8 mouse cellular contexts compared by ENCODE assay signal in genomic region chr15:5184668-5185330, GRCm38 (mm10). TPM values are rescaled to one million over a fixed set of nuclear protein-coding genes. Genes with fewer than 3 reads are reported as not detected.
DNase-seq lines count a peak whose midpoint lies in the region; ATAC-seq and TF ChIP-seq lines count a peak whose summit lies in the region.

No protein-coding gene starts in this region.

- no peak for TF ChIP-seq POLR2A in embryonic fibroblast, embryonic 13.5 days (IDR thresholded peaks at IDR 0.05; ENCODE audit: low read depth, low read length)

- H3K4me3 ChIP-seq in layer of hippocampus, adult 2 months = peak overlapping the region; percentile 92
- H3K4me3 ChIP-seq in embryonic fibroblast, embryonic 13.5 days (ENCODE audit: insufficient read depth, low read length) = peak overlapping the region; percentile 81
- H3K4me3 ChIP-seq in intestine, embryonic 14.5 days (ENCODE audit: low read depth, low read length) = peak overlapping the region; percentile 87
- peak overlapping the region; percentile 76 for H3K4me3 ChIP-seq in midbrain, postnatal 0 days (ENCODE audit: low read depth, low read length)

- peak; percentile 65 for ATAC-seq in intestine, embryonic 14.5 days (replicated peaks; ENCODE audit: low FRiP score, low TSS enrichment, low read depth)
- ATAC-seq in midbrain, postnatal 0 days (ENCODE audit: low FRiP score) = peak; percentile 42

- peaks cover 5% of the 10 kb centered on the region for H3K36me3 ChIP-seq in intestine, embryonic 14.5 days (ENCODE audit: control insufficient read depth, insufficient read depth, low read length)
- peaks cover 1% of the 10 kb centered on the region; the same call in 1 of the 2 replicates for H3K36me3 ChIP-seq in midbrain, postnatal 0 days (ENCODE audit: insufficient read depth, low read length)

- 34% methylated on average over 10 of the region's 11 CpGs for WGBS in intestine, embryonic 14.5 days
- WGBS in midbrain, postnatal 0 days = 45% methylated on average over 10 of the region's 11 CpGs

- no peak for TF ChIP-seq CTCF in layer of hippocampus, adult 2 months (conservative IDR thresholded peaks at IDR 0.05)
- no peak for TF ChIP-seq CTCF in embryonic fibroblast, embryonic 13.5 days (IDR thresholded peaks at IDR 0.05; ENCODE audit: borderline replicate concordance, insufficient read depth, low read length)
- no peak for TF ChIP-seq CTCF in midbrain, postnatal 0 days (IDR thresholded peaks at IDR 0.05)

- peak overlapping the region; percentile 66 for H3K4me2 ChIP-seq in intestine, embryonic 14.5 days (ENCODE audit: low read length)
- H3K4me2 ChIP-seq in midbrain, postnatal 0 days (ENCODE audit: low read depth, low read length, poor library complexity, severe bottlenecking) = peak overlapping the region; percentile 85

- H3K4me1 ChIP-seq in embryonic fibroblast, embryonic 13.5 days (ENCODE audit: control insufficient read depth, insufficient read depth, low read length) = no peaks in the 10 kb centered on the region
- peaks cover 18% of the 10 kb centered on the region for H3K4me1 ChIP-seq in intestine, embryonic 14.5 days (replicated peaks; ENCODE audit: control insufficient read depth, insufficient read depth, low read length)
- H3K4me1 ChIP-seq in midbrain, postnatal 0 days (ENCODE audit: insufficient read depth, low read length) = 0 out of 2 replicates have a peak, but pooled peaks cover 4% of the 10 kb centered on the region

- H3K9ac ChIP-seq in intestine, embryonic 14.5 days (ENCODE audit: low read length) = peak overlapping the region; percentile 84
- H3K9ac ChIP-seq in midbrain, postnatal 0 days (replicated peaks; ENCODE audit: low read length, poor library complexity, severe bottlenecking) = peak overlapping the region; percentile 65

- H3K9me3 ChIP-seq in intestine, embryonic 14.5 days (ENCODE audit: control insufficient read depth, low read length) = no peaks in the 10 kb centered on the region
- no peaks in the 10 kb centered on the region for H3K9me3 ChIP-seq in midbrain, postnatal 0 days (ENCODE audit: low read length)

- peak overlapping the region; percentile 97 for H3K27ac ChIP-seq in layer of hippocampus, adult 2 months
- H3K27ac ChIP-seq in embryonic fibroblast, embryonic 13.5 days (ENCODE audit: insufficient read depth, low read length) = no peak overlapping the region
- H3K27ac ChIP-seq in intestine, embryonic 14.5 days (ENCODE audit: low read depth) = peak overlapping the region; percentile 91
- peak overlapping the region; percentile 85 for H3K27ac ChIP-seq in midbrain, postnatal 0 days (ENCODE audit: low read depth, low read length)

- no peak for DNase-seq in layer of hippocampus, adult 2 months (ENCODE audit: low spot score in 2 of 2)
- DNase-seq in layer of hippocampus, adult 11-12 months (ENCODE audit: low spot score) = no peak
- DNase-seq in ES-CJ7 (ENCODE audit: low read depth, low spot score) = peak; percentile 44
- peak; percentile 66 for DNase-seq in intestine, embryonic 14.5 days (ENCODE audit: low spot score)
- DNase-seq in midbrain, postnatal 0 days (ENCODE audit: low spot score) = peak; percentile 30
- DNase-seq in right cerebral cortex, postnatal 10 days (ENCODE audit: low spot score in 2 of 2) = no peak
- no peak for DNase-seq in ovary, postnatal 14 days (ENCODE audit: low spot score)

- no peaks in the 10 kb centered on the region for H3K27me3 ChIP-seq in intestine, embryonic 14.5 days (replicated peaks; ENCODE audit: control insufficient read depth, insufficient read depth, low read length)
- H3K27me3 ChIP-seq in midbrain, postnatal 0 days (ENCODE audit: insufficient read depth, low read length) = no peaks in the 10 kb centered on the region

RNA-seq across cellular contexts. Expression of gene Ttc33, which starts 0.5 kb away (rescaled TPM):
- total RNA-seq in layer of hippocampus, adult 2 months (2021) = 10 to 100 TPM; 85.2 to 93.3 TPM
- 23.2 and 28.7 TPM in 2 replicates for polyA plus RNA-seq in embryonic fibroblast, embryonic 13.5 days (2011; ENCODE audit: insufficient read length, low read depth, missing spikeins)
- 37.4 and 41.2 TPM in 2 replicates for polyA plus RNA-seq in intestine, embryonic 14.5 days (2014; fragmentation: Nextera tagmentation; extraction: Ambion mirVana)
- total RNA-seq in midbrain, postnatal 0 days (2014; rRNA removed) = 31.2 and 35.9 TPM in 2 replicates
- polyA plus RNA-seq in midbrain, postnatal 0 days (2015; fragmentation: Nextera tagmentation; extraction: Ambion mirVana) = 45.8 and 51.0 TPM in 2 replicates

RNA-seq across cellular contexts. Expression of gene Prkaa1, which starts 41.1 kb away (rescaled TPM):
- total RNA-seq in layer of hippocampus, adult 2 months (2021) = 10 to 100 TPM; 24.3 to 24.8 TPM
- 32.0 and 41.2 TPM in 2 replicates for polyA plus RNA-seq in embryonic fibroblast, embryonic 13.5 days (2011; ENCODE audit: insufficient read length, low read depth, missing spikeins)
- polyA plus RNA-seq in intestine, embryonic 14.5 days (2014; fragmentation: Nextera tagmentation; extraction: Ambion mirVana) = 26.0 and 27.5 TPM in 2 replicates
- 17.2 and 17.5 TPM in 2 replicates for total RNA-seq in midbrain, postnatal 0 days (2014; rRNA removed)
- polyA plus RNA-seq in midbrain, postnatal 0 days (2015; fragmentation: Nextera tagmentation; extraction: Ambion mirVana) = 9.5 and 10.6 TPM in 2 replicates

RNA-seq across cellular contexts. Expression of gene Ptger4, which starts 59.2 kb away (rescaled TPM):
- 1 to 10 TPM in 1 of 2 experiments, under 1 TPM in 1; 0.82 to 1.1 TPM for total RNA-seq in layer of hippocampus, adult 2 months (2021)
- polyA plus RNA-seq in embryonic fibroblast, embryonic 13.5 days (2011; ENCODE audit: insufficient read length, low read depth, missing spikeins) = 4.0 and 4.3 TPM in 2 replicates
- polyA plus RNA-seq in intestine, embryonic 14.5 days (2014; fragmentation: Nextera tagmentation; extraction: Ambion mirVana) = 3.9 and 4.3 TPM in 2 replicates
- total RNA-seq in midbrain, postnatal 0 days (2014; rRNA removed) = 1.9 and 2.5 TPM in 2 replicates
- 1.7 and 2.0 TPM in 2 replicates for polyA plus RNA-seq in midbrain, postnatal 0 days (2015; fragmentation: Nextera tagmentation; extraction: Ambion mirVana)

Comparison
In these comparisons a context has a peak if more than half of its experiments do, and no peak if none do; other contexts are left out.
1. DNase-seq: peak in ES-CJ7 (single experiment), intestine, embryonic 14.5 days (single experiment) and midbrain, postnatal 0 days (single experiment); none in layer of hippocampus, adult 2 months (0 of 2), layer of hippocampus, adult 11-12 months (single experiment), right cerebral cortex, postnatal 10 days (0 of 2) and ovary, postnatal 14 days (single experiment).
2. Peak in every context shown above with its lines, with median percentiles within 50 percentile points of each other: H3K4me3 ChIP-seq.